Mouse (Mus musculus): ENCODE results near the gene Thbs2. TPM values are rescaled to one million over a fixed set of nuclear protein-coding genes. Genes with fewer than 3 reads are reported as not detected.

The Thbs2 gene
- total RNA-seq (2021) = 10 to 100 TPM in 1 of 2 experiments, 1 to 10 TPM in 1; 6.6 to 10.8 TPM
- long read RNA-seq, experiment 1, full-length matches to known transcripts = 1 of 3 reads
- long read RNA-seq, experiment 1, partial matches to known transcripts = 1 of 3 reads
- long read RNA-seq, experiment 1, other reads (novel, unspliced or antisense) = 1 of 3 reads
- long read RNA-seq, experiment 2, full-length matches to known transcripts = 1 of 4 reads
- long read RNA-seq, experiment 2, partial matches to known transcripts = 1 of 4 reads
- long read RNA-seq, experiment 2, other reads (novel, unspliced or antisense) = 2 of 4 reads

DNA sequence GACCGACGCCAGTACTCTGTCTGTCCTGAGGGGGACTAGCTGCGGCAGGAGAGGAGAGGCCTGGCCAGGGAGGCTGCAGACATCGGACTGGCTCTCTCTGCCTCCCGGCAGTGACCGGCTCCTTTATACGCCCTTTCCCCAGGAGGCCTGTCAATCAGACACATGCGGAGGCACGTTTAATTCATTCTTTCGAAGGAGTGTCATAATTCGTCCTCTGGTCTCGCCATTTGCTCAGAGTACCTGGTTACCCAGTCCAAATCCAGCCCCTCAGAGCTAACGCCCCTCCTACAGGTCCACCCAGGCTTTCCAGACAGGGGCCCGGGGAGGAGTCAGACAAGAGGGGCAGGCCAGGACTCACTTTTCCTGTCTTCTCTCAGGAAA, at the start of gene Thbs2:
TSS of gene Thbs2 (minus strand) at position 242 of the 381 bp plus-strand sequence.
- peak; percentile 55 to 69 for DNase-seq
- intact Hi-C loops (cut with DNase I) = no loop called here

DNA sequence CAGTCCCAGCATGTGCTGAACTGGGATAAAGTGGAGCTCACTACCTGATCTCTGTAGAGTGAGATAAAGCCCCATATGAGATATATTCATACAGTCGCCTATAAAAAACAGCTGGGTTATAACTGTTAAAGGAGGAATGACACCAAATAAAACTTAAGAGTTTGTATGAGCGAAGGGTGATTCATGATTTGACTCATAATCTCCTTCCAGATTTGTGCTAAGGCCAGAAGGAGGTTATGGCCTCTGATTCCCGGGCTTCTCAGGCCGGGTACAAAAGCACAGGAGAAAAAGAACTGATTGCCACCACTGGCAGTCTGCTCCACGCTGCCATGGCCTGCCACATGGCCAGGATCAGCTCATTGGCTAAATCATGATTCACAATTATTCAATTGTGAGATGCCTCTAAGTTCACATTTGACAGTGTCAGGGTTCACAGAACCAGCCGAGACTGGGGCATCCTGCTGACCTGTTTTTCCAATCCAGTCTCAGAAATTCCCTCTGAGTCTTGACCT, 41.5 kb upstream of the Thbs2 start:
- no peak for DNase-seq
- intact Hi-C loops (cut with DNase I) = no loop called here

DNA sequence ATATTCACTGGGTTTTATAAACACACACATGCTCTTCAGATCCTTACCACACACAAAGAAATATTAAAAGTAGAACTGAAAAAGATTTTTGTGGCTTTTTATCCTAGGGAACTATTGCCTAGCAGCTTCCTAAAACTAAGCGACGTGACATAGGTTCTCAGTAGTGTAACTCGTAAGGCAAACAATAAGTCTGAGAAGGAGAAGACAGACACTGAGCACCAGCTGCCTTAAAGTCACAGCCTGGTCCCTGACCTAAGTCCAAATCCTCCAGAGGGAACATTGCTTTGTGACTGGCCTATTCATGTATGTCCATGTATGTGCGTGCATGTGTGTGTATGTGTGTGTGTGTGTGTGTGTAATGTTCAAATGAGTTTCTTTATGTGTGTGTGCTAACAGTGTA, 40.3 kb upstream of the Thbs2 start:
- no peak for DNase-seq
- intact Hi-C loops (cut with DNase I) = no loop called here

DNA sequence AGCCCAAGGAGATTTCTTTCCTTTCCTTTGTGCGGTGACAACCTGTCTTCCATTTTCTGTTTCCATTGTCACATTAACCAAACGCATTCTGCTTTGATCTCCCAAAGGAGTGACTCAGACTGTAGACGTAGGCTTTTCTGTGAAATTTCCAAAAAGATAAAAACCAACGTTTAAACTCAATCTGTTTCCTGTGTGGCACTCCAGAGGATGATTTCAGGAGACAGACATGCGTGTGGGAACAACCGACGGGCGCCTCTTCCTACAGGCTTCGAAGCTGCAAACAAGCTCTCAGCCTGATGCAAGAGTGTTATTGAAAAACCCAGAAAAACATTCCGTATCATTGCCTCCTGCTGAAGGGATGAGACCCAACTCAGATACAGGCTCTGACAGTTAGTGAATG, 39.9 kb upstream of the Thbs2 start:
- intact Hi-C loops (cut with DNase I) = no loop called here
- DNase-seq = no peak

DNA sequence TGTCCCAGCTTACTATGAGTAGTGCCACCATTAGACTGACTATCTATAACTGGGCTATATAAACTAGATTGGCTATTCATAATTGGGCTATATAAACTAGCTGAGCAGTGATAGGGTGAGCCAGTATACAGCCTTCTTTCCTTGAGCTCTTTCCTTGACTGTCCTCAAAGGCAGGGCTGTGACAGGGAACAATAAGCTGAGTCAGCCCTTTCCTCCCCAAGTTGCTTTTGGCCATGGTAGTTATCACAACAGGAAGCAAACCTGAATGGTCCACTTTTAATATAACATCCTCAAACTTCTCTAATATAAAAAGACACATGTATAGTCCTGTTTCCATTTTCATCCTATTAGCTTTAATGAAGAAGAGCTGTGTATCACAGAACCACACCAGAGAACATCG, 39.0 kb upstream of the Thbs2 start:
- DNase-seq = no peak
- intact Hi-C loops (cut with DNase I) = no loop called here

DNA sequence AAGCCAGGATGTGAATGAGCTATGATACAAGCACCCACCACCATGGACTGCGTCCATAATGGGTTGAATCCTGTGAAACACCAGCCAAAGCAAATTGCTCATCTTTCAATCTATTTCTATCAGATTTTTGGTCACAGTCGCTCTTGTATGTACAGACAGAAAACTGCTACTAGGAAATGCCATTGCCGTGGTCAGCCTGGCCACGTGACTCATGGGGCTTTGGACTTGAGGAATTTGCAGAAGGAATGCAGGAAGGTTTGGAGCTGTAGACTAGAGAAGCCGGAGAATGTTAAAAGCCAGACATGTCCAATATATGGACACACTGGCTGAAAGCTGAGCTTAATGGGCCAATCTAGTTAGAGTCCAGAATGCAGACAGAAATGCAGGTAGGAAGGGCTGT, 36.6 kb upstream of the Thbs2 start:
- intact Hi-C loops (cut with DNase I) = no loop called here

DNA sequence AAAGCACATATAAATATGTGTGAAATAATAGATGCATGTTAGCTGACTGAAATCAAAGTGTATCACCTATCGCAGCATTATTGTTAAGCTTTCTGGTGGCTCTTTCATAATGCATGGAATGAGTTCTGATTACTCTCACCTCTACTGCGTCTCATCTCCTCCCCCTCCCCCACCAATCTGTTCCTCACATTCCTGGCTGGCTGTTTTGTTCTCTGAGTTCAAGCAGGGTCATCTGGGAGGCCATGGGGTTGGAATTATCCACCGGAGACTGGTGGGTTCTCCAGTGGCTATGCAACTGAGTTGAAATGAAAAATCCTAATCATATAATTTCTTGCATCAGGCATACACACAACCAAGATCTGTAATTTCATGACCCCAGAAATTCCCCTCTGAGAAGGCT, 33.4 kb upstream of the Thbs2 start:
- no peak for DNase-seq
- intact Hi-C loops (cut with DNase I) = no loop called here

More for the DNA sequence above, 36.6 kb upstream of the Thbs2 start:
- DNase-seq = no peak

DNA sequence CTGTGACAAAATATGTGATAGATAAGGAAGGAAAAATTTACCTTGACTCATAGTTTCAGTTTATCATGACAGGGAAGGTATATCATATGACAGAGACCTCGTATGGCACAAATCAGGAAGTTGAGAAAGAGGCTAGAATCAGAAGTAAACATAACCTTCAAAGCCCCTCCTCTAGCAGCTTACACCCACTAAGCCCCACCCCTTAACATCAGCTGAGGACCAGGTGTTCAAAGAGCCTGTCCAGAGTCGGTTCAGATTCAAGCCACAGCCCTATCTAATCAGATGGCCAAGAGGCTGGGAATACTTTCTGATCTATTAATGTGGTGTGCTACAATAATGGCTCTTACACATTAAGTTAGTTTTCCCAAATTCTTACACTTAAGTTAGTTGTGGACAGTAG, 30.8 kb upstream of the Thbs2 start:
- no peak for DNase-seq
- intact Hi-C loops (cut with DNase I) = no loop called here

DNA sequence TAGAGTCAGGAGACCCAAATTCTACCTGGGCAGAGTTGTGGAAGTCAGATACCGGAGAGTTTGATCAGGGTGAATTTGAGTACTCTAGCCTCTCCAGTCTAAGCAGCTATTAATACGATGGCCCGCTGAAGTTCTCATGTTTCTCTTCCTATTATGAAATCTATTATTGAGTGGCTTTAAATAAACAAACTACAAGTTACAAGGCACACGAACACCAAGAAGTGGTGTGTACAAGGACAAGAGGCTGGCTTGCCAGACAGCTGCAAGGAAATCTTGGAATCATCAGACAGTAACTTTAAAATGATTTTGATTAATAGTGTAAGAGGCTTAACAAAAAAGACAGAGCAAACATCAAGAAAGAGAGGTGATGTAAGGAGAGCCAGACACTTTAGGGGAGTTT, 27.3 kb upstream of the Thbs2 start:
- DNase-seq = no peak
- intact Hi-C loops (cut with DNase I) = no loop called here

DNA sequence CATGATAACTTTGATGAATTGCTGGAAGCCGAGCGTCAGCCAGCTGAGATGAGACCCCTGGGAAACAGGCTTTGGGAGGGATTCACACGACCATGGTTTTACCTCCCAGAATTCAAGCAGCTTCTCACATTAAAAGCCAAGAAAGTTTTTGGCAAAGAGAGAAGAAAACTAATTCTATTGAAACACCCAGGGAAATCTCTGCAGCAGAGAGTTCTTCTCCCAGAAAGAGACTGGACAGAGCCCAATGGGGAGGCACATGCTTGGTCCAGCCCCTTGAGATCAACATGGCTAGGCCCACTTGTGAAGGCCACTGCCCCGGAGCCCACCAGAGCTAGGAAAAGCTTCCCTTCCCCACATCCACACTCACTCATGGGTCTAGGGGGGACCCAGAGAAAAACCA, 26.9 kb upstream of the Thbs2 start:
- intact Hi-C loops (cut with DNase I) = no loop called here
- peak; percentile 23 to 32 for DNase-seq

DNA sequence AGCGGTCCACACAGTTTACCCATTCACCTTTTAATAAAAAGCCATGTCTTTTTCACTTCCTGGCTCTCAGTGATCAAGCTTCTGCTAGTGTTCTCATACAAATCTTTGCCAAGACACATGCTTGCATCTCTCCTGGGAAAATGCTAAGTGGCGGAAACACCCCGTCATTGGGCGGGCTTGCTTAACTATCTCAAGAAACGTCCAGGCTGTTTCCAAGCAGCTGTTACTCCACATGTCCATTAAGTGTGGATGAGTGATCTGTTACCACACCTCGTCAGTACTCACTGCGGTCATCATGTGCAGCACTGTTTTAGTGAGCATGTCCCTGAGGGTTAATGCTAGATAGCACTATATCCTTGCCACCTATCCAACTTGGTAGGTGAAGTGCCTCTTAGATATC, 26.2 kb upstream of the Thbs2 start:
- DNase-seq = peak; percentile 55 to 57
- intact Hi-C loops (cut with DNase I) = no loop called here

DNA sequence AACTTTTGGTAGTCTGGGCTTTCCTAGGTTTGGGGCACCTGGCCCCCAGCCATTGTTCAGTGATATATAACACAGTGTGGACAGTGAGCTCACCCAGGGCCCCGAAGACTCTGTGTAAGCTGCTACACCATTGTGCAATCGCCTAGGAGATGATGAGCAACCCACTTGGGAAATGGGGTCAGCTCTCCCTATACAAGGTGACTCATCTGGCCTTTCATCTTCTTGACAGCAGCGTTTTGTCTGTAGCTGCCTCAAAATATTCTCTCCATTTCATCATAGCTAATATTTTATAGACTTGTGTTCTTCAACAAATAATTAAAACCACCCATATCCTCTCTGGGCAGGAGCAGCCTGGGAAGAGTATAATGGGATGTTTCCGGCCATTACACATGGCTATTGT, 24.8 kb upstream of the Thbs2 start:
- no peak for DNase-seq
- intact Hi-C loops (cut with DNase I) = no loop called here

DNA sequence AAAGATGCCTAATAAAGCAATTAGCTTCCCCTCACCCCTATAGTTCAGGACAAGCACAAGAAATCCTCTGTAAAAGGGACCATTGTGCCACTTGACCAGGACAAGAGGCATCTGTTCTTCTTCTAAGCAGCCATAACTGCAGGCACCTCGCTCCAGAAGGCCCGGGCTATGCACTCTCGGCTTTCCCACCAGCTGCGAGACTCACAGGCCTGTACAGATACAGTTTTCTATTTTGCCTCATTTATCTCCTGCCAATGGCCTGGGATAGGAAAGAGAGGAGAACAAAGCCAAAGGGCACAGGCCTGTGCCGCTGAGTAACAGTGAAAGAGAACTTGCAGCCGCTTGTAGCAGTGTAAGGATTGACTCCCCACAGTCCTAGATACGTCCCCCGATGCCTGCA, 20.7 kb upstream of the Thbs2 start:
- intact Hi-C loops (cut with DNase I) = no loop called here
- no peak for DNase-seq

DNA sequence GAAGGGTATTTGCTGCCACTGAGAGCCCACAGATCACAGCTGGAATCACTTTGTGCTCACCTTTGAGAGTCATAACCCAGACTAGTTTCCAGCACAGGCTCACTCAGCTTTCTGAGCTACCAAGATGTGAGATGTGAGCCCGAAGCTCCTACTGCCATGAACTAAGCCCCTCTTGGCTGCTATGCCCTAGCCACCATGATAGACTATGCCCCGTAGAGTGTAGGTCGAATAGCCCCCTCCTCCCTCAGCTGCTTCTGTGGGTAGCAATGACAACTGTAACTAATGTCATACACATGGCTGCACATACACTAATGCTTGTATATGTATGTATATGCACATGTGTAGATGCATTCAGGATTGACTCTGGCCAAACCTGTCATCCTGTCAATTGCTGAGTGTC, 20.3 kb upstream of the Thbs2 start:
- intact Hi-C loops (cut with DNase I) = no loop called here

DNA sequence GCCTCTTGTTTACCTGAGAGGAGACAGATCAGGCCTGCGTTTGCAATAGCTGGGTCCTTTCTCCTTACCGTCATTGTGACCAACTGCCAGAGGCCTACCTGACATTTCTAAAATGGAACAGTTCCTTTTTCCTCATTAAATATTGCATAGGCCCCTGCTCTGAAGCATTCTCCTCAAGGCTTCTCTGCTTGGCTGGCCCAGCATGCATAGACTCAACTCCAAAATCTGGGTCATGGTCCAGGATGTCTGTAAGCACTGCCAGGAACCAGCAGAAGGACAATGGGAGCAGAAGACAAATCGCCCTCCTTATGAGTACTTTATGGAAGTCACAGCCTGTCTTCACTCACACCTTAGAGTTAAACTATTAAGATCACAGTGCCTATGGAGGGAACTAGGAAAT, 17.7 kb upstream of the Thbs2 start:
- DNase-seq = no peak
- intact Hi-C loops (cut with DNase I) = loop anchor here (2.0 kb wide), 1 partner anchor 21 kb away; no protein-coding TSS in a partner anchor

More for the DNA sequence above, 20.3 kb upstream of the Thbs2 start:
- DNase-seq = no peak

DNA sequence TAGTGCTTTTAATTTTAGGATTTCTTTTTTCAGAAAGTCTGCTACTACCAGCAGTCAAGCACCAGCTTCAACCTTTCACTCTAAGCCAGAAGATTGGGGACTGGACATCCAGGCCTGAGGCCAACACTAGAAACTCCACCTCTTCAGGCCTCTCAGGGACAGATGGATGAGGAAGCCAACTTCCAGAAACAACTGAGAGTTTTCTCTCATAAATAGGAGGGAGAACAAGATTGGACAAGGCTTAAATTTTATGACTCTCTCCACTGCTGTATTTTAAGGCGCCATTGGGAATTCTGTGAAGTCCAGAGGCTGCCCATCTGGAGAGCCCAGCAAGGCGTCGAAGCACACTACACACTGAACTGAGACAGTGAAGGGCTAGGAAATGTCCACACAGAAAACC, 17.0 kb upstream of the Thbs2 start:
- DNase-seq = peak in 1 of 2 experiments; percentile 52
- intact Hi-C loops (cut with DNase I) = loop anchor here (2.0 kb wide), 1 partner anchor 20 kb away; no protein-coding TSS in a partner anchor

DNA sequence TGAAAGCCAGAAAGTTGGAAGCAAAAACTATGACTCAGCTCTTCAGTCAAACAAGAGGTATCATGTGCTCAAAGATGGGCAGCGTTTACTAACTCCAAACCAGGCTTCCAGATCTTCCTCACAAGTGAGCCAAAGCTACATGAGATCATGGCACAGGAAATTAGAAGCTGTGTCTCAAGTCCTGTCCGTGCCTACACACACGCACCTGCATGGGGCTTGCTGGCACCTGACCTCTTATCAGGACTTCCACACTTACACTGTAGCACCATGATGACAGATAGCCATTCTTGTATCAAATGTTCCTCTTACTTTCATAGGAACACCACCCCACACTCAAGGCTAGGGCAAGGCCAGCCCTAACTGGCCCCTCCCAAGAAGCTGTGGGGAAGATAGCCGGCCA, 12.0 kb upstream of the Thbs2 start:
- DNase-seq = no peak
- intact Hi-C loops (cut with DNase I) = no loop called here

DNA sequence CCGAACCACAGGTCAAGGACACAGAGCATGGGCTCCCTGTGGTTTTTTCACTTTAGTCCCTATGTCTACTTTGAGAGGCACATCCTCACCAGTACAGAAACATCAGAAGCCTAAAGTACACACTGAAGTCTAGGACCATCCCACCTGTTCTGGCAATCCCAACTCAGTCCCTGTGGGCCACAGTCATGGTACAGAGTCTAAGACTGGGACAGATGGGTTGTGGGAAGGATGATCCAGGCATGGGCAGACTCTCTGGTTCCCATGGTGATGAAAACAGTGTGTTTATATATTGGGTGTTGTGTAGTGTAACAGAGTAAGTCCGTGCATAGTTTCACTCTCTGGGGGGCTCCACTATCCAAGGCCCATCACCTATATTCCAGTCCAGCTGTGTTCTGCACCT, 11.4 kb upstream of the Thbs2 start:
- no peak for DNase-seq
- intact Hi-C loops (cut with DNase I) = no loop called here

DNA sequence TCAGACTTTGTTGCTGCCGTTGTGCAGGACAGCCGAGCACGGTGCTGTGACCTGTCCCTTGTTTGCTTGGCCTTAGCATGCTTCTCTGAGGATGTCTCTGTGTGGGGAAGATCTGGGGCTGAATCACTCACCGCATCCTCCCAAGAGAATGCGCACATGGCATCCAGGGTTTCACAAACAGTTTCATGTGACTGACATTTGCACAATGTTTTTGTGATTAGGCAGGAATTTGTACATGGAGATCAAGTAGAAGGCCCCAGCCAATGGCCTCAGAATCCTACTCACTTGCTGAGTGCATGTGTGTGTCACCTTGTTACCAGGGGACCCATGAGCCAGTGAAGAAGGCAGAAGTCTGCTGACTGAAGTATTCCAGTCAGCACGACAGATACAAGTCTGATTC, 9.7 kb upstream of the Thbs2 start:
- no peak for DNase-seq
- intact Hi-C loops (cut with DNase I) = no loop called here

DNA sequence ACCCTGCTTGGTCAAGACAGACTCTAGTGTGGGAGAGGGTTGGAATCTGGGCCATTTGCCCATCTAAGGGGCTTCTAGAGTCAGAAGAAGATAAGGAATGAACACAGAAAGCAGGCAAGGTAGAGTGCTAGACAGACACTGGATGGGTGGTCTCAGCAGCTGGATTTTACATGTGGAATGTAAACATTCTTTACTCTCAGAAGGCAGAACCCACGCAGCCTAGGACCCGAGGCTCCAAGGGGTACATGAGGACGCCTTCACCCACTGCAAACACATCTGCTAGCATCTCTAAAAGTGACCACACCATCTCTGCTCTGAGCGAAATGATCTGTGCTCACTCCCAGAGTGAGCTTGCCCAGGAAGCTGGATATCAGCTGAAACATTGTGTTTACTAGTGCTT, 9.2 kb upstream of the Thbs2 start:
- intact Hi-C loops (cut with DNase I) = no loop called here
- no peak for DNase-seq

DNA sequence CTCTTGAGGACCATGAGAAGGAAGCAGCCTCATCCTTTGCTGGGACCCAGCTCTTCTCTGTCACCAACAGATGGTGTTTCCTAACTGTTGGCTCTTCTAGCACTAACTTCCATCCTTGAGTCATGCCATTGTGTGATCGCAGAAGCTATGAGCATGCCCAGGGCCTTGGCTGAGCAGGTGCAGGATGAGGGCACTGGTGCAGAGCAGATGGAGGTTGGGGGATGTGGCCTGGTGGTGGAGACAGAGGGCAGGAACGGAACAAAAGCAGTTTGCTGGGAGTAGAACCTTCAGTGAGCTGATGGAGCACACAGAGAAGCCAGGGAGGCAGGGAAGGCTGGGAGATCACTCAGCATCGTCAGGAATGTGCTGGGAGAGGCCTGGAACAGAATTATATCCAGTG, 8.7 kb upstream of the Thbs2 start:
- intact Hi-C loops (cut with DNase I) = no loop called here
- no peak for DNase-seq

DNA sequence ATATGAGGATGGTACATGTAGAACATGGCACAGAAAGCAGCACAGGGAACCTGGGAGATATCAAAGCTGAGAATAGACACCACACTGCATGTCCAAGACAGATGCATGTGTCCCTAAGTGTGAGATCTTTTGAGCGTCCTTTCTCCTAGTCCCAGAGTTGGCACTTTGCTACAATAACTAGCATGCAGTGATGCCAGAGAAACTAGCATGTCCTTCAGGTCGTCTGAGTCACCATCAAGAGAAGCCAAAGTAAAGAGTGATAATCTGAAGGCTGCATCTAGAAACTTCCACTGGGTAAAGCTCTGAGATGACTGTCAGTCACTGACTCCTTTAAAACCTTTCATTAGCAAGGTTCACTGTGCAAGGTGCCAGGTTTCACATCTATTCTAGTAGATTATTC, 7.9 kb upstream of the Thbs2 start:
- intact Hi-C loops (cut with DNase I) = no loop called here
- no peak for DNase-seq

DNA sequence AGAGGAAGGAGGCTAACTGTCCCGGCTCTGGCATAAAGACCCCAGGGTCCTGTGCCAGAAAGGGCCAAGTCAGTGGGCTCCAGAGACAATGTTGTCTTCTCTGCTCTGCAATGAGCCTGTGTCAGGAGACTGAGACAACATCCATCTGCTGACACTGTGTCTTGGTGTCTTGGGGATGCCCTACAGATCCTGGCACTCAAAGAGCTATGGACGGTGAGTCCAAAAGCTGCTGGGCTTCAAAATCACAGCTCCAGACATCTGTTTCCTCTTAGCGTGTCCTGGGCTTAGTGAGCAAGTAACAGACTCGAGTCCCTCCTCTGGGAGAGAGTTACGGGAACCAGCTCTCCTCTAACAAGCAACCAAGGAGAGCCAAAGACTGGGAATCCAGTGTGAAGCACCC, 6.2 kb upstream of the Thbs2 start:
- intact Hi-C loops (cut with DNase I) = no loop called here
- peak; percentile 20 to 47 for DNase-seq

All from gastrocnemius, postnatal 36 days (tissue).